Mouse (Mus musculus) gastrocnemius, postnatal 14 days (tissue): ENCODE results near the gene Adap1. TPM values are rescaled to one million over a fixed set of nuclear protein-coding genes. Genes with fewer than 3 reads are reported as not detected.
A peak's percentile ranks its signal among the peaks of the same experiment; 100 is the strongest.

Source experiments
- DNase-seq: peaks from one replicate; pipeline ENCODE4 v3.0.0; 2021; ENCODE audit warnings: mixed read lengths
- intact Hi-C: fragments of 180-260 bp; cut with DNase I; formaldehyde crosslinking; loops from one replicate; pipeline ENCODE4 v1.15.1; 2025; ENCODE audit warnings: low total_unique reads
- total RNA-seq, 2 experiments: library from RNA; stranded (reverse); gene quantifications; 2 replicates each; pipeline ENCODE4 v1.2.3; 2021

The Adap1 gene
- total RNA-seq, 2 experiments from 2014 or later = 0.78 to 2.0 TPM

DNA sequence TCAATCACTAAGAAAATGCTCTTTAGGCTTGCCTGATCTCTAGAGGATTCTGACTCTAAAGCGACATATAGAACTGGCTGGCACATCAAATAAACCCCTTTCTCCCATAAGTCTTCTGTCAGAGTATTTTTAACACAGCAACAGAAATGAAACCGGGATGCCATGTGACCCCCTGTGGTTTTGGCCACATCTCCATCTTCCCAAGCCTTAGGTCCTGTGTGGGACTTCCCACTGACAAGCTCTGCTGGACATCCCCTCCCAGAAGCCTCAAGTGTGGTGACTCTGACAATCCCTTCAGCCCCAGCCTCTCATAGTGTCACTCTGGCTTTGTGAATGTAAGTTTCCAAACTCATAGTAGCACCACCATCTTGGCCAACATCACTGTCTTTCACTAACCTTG, 31.3 kb downstream of the Adap1 start:
- no peak for DNase-seq
- intact Hi-C loops = no loop called here

DNA sequence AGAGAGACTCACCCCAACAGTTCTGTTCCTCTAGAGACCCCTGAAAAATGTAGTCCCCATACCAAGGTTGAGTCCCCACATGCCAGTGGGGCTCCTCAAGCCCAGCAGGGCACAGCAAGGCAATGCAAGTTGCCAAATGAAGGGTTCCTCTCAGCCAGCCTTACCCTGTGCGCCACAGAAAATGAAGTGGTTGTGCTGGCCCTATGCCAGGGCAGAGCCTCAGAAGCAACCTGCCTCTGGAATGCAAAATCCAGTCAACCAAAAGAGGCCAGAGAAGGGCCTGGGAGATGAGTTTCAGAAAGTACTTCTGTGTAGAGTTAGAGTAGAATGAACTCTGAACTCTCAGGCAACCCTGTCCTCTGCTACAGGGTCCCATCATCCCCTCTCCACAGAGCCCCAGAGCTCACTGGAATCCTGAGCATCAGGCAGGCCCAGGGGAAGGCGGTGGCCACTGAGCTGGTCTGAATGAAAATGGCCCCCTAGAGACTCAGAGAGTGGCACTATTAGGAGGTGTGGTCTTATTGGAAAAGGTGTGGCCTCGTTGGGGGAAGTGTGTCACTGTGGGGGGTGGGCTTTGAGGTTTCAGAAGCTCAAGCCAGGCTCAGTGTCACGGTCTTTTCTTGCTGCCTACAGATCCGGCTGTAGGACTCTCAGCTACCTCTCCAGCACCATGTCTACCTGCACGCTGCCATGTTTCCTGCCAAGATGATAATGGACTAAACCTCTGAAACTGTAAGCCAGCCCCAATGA, 33.4 kb downstream of the Adap1 start:
- intact Hi-C loops = no loop called here
- no peak for DNase-seq

- DNase-seq = no peak
- intact Hi-C loops = no loop called here
Observed at GRCm38 (mm10) chr5:139290467-139291259, 34.8 kb downstream of the Adap1 start.

DNA sequence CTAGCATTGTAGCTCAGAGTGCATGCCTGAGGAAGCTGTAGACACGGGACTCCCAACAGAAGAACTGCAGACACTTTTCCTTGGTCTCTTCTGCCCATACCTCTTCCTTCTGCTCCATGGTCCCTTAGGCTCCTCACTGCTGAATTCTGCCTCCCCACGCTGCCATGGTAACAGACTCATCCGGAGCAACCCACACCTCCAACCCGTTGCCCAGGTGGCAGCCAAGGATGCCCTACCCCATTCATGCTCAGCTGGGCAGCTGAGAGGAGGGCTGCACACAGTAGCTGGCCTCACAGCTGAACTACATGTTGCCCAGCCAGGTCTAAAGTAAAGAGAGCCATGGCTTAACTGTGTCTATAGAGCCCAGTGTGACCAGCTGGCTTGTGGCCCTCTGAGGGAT, 36.8 kb downstream of the Adap1 start:
- intact Hi-C loops = no loop called here
- no peak for DNase-seq

DNA sequence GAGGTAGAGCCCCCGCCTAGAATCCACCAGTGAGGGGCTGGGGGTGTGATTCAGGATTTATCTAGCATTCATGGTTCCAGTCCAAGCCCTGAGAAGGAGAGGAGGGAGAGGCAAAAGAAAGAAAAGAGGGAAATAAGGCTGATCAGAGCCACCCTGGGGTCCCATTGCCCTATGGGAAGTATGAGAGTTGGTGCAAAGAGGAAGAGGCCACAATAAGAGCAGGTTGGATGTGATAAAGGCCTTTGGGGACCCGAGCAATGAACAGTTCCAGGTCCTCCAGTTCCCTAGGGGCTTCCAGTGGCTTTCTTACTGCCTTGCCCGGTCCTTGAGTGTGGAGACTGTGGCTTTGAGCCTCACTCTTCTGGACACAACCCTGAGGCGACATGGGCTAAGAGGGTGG, 37.6 kb downstream of the Adap1 start:
- DNase-seq = no peak
- intact Hi-C loops = no loop called here

DNA sequence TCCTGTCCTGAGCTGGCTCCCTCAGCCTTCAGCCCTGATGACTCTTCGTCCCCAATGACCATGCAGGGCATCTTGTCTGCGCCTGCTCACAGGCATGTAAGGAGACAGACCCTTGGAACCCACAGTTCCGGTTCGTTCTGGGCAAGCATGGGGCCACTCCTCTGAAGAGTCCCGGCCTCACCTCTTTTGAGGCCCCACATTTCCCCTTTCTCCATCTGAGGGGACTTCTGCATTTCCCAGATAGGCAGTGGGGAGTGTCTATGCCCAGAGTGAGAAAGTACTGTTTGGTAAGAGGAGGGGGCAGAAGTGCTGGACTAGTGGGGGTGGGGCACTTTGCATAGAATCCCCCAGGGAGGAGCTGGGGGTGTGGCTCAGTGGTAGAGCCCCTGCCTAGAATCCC, 38.3 kb downstream of the Adap1 start:
- intact Hi-C loops = no loop called here
- no peak for DNase-seq

DNA sequence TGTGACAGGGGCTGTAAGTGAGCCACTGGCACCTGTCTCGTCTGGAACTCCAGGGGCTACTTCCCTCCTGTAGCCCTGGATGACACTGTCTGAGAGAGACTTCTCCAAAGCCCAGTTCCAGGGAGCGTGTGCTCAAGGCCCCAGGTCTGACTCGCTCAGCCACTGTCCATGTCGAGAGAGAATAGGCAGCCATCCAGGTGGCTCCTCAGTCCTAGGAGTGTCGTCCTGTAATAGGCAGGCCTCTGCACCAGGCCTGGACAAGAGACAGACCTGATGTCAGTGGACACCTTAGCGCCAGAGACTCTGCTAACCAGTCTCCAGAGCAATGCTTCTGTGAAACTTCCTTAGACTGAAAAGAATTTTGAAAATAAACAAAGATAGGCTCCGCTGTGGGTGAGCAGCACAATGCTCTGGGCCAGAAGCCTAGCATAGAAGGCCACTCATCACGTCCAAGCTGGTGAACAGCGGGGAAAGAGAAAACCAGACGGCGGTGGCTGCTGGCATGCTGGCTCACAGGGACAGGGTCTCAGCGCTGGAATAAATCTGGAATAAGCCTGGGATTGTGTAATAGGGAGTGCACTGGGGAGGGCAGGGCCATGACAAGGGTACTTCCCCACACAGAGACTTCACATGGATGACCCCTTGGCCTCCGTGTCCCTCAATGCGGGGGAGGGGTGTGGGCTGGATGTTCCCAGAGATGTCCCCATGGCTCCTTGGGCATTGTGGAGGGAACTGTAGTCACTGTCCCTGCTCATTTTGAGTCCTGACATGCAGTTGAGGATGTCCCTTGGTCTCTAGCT, 39.1 kb downstream of the Adap1 start:
- no peak for DNase-seq
- intact Hi-C loops = no loop called here

GRCm38 (mm10) chr5:139285383-139286067, 39.9 kb downstream of the Adap1 start:
- intact Hi-C loops = no loop called here
- DNase-seq = no peak

- intact Hi-C loops = loop anchor here (2.0 kb wide), 1 partner anchor 41 kb away; the partner anchor contains the start of gene Adap1
- DNase-seq = no peak
Observed at GRCm38 (mm10) chr5:139283460-139284180, 41.8 kb downstream of the Adap1 start.

GRCm38 (mm10) chr5:139282191-139282590, 43.2 kb downstream of the Adap1 start:
- intact Hi-C loops = loop anchor here (2.0 kb wide), 1 partner anchor 43 kb away; the partner anchor contains the start of gene Adap1
- DNase-seq = peak; percentile 86

GRCm38 (mm10) chr5:139281373-139282112, 43.9 kb downstream of the Adap1 start:
- intact Hi-C loops = loop anchor here (2.0 kb wide), 1 partner anchor 43 kb away; the partner anchor contains the start of gene Adap1
- no peak for DNase-seq

- no peak for DNase-seq
- intact Hi-C loops = no loop called here
Observed at GRCm38 (mm10) chr5:139277287-139277686, 48.1 kb downstream of the Adap1 start.

GRCm38 (mm10) chr5:139271994-139272554, 53.3 kb downstream of the Adap1 start:
- intact Hi-C loops = no loop called here

DNA sequence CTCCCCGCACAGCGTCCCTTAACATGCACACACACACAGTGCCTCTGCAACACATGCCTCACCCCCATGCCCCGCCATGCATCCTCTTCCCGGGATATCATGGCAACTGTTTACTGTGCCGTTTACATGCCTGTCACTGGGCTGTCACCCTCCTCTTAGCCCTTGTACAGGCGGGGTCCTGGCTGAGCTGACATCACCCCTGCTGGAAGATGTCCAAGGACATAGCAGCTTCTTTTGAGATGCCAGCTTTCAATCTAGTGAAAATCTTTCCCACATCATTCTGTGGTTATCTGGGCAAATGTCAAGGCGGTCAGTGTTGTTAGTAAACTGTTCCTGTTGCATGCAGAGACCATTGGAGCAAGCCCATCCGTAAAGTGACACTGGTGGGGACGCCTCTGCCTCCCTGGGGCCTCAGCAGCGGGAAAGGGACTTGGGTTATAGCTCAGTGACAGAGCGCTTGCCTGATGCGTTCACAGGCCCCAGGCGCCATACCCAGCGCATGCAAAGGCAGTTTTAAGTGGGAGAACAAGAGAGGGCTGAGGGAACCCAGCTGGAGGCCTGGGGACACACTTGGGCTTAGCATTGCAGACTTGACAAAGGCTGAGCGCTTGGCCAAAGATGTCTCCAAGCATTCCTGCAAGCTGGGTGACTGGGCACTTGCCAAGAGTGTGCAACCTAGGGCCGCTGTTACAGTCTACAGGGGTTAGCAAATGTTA, 54.5 kb downstream of the Adap1 start:
- DNase-seq = no peak
- intact Hi-C loops = no loop called here

More at GRCm38 (mm10) chr5:139271994-139272554, 53.3 kb downstream of the Adap1 start:
- DNase-seq = no peak

DNA sequence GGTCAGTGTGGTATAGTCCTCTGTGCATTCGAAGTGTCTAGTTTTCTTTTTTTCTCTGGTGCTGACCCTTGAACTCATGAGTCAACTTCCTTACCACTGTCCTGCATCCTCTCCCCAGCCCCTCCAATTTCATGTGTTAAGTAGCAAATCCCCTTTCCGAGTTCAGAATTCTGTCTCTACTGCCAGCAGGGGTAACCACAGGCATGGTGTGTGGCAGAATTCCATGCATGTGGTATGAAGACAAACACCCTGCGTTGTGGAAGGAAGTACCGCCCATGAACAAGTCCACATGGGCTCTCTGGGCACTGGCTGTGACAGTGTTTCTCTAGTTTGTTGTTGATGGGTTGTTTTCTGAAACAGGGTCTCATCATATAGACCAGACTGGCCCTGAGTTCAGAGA, 57.8 kb downstream of the Adap1 start:
- DNase-seq = no peak
- intact Hi-C loops = no loop called here

DNA sequence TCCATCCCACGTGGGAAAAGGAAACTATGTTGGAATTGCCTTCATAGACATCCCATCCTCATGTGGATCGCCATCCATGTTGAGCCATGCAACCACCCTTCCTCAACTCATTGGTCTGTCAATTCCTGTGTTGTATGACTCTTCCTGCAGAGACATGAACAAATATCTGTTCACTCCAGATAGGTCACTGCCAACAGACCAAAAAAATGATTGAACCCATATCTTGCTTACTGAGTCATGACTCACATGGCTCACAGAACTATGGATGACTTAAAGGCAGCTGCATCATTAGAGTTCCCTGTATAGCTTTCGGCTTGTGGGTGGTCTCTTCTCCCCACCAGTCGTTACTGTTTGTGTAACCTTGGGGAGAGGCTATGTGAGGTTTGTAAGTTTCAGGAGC, 64.0 kb downstream of the Adap1 start:
- intact Hi-C loops = no loop called here
- DNase-seq = no peak

DNA sequence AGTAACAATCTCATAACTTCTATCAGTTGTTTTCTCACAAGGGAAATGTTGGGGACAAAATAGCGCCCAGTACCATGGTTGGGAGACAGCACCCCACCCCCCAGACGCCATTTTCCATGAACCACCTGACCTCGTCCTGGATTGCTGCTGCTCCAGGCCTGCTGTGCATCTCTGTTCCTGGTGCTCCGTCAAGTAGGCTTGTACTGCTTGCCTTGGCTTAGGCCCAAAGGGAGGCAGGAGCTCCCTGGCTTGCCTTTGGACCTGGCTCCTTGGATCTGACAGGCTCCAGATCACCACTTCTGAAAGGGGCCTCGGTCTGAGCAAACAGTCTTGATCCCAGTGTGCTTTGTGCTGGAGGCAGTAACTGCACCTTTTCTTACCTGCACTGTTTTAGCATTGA, 65.6 kb downstream of the Adap1 start:
- intact Hi-C loops = no loop called here
- DNase-seq = no peak
